Mouse (Mus musculus) forebrain, embryonic 13.5 days (tissue): ENCODE measurements around the gene Atp8a2. TPM values are rescaled to one million over a fixed set of nuclear protein-coding genes. Genes with fewer than 3 reads are reported as not detected.
A peak's percentile ranks its signal among the peaks of the same experiment; 100 is the strongest.
"Not testable (repeated sequence)": the region's sequence is repeated elsewhere in the genome, so short reads cannot be mapped to it uniquely, and the experiment has no call there.

Experiments
- ATAC-seq: fragments of 200-750 bp; cut with Nextera tagmentation; 2 replicates; pipeline ENCODE4 v1.8.0; 2017
- H3K27ac ChIP-seq: fragments of 300-500 bp; sonication (generic); 2 replicates; pipeline ENCODE4 v1.5.1; 2015; ENCODE audit warnings: inconsistent platforms, mild to moderate bottlenecking, moderate library complexity
- H3K27me3 ChIP-seq: fragments of 300-500 bp; sonication (generic); 2 replicates; pipeline ENCODE4 v1.6.1; 2015; ENCODE audit warnings: mild to moderate bottlenecking, inconsistent platforms
- H3K36me3 ChIP-seq: fragments of 300-500 bp; sonication (generic); 2 replicates; pipeline ENCODE4 v1.6.1; 2015; ENCODE audit warnings: mild to moderate bottlenecking, inconsistent platforms; ENCODE audit not compliant: poor library complexity, severe bottlenecking
- H3K4me1 ChIP-seq: fragments of 300-500 bp; sonication (generic); 2 replicates; pipeline ENCODE4 v1.6.1; 2015; ENCODE audit warnings: inconsistent platforms
- H3K4me2 ChIP-seq: fragments of 300-500 bp; sonication (generic); 2 replicates; pipeline ENCODE4 v1.6.1; 2015; ENCODE audit warnings: inconsistent platforms, mild to moderate bottlenecking, moderate library complexity
- H3K4me3 ChIP-seq: fragments of 300-500 bp; sonication (generic); 2 replicates; pipeline ENCODE4 v1.5.1; 2015; ENCODE audit warnings: mild to moderate bottlenecking, inconsistent platforms
- H3K9ac ChIP-seq: fragments of 300-500 bp; sonication (generic); 2 replicates; pipeline ENCODE4 v1.6.1; 2015; ENCODE audit warnings: mild to moderate bottlenecking, inconsistent platforms
- H3K9me3 ChIP-seq: fragments of 300-500 bp; sonication (generic); replicated peaks from 2 replicates; pipeline ENCODE4 v1.6.1; 2016; ENCODE audit warnings: inconsistent platforms
- WGBS: fragments of 180-500 bp; shearing (Covaris S2); methylation state at CpG from one replicate; pipeline ENCODE4 v1.1.7; 2015; 5-methylcytosine and 5-hydroxymethylcytosine counted together
- polyA plus RNA-seq: library from polyadenylated mRNA; unstranded; fragments of >200 nt; fragmentation: Nextera tagmentation; extraction: Ambion mirVana; gene quantifications from 2 replicates; pipeline ENCODE4 v1.2.1, GENCODE M21; 2015

Gene Atp8a2
- polyA plus RNA-seq, 1 experiment from 2014 or later, result 16.9 TPM

GRCm38 (mm10) chr14:59820115-59820419, 376.9 kb downstream of the Atp8a2 start:
- peaks cover 15% of the 10 kb centered on the region for H3K4me1 ChIP-seq
- no peak overlapping the region for H3K4me3 ChIP-seq
- no peak overlapping the region; the same call in 1 of the 2 replicates for H3K27ac ChIP-seq
- WGBS, result 61% methylated on average over 3 of the region's 3 CpGs
- ATAC-seq, result no peak
- H3K27me3 ChIP-seq, result peaks cover 17% of the 10 kb centered on the region
- peaks cover 3% of the 10 kb centered on the region; the same call in 1 of the 2 replicates for H3K9me3 ChIP-seq
- H3K9ac ChIP-seq, result no peak overlapping the region
- H3K36me3 ChIP-seq, result no peaks in the 10 kb centered on the region
- no peak overlapping the region for H3K4me2 ChIP-seq

- H3K4me3 ChIP-seq, result no peak overlapping the region
- peaks cover 3% of the 10 kb centered on the region; the same call in 1 of the 2 replicates for H3K9me3 ChIP-seq
- H3K4me2 ChIP-seq, result no peak overlapping the region
- no peak overlapping the region; the same call in 1 of the 2 replicates for H3K27ac ChIP-seq
- ATAC-seq, result peak; percentile 85
- H3K9ac ChIP-seq, result no peak overlapping the region
- no peaks in the 10 kb centered on the region for H3K36me3 ChIP-seq
- H3K4me1 ChIP-seq, result peaks cover 15% of the 10 kb centered on the region
- WGBS, result 36% methylated on average over 5 of the region's 5 CpGs
- H3K27me3 ChIP-seq, result peaks cover 17% of the 10 kb centered on the region
Observed at GRCm38 (mm10) chr14:59819215-59820114, 377.5 kb downstream of the Atp8a2 start.

- not testable (repeated sequence) for ATAC-seq, H3K9me3 ChIP-seq, H3K4me3 ChIP-seq, H3K27ac ChIP-seq, H3K4me1 ChIP-seq, H3K36me3 ChIP-seq, H3K27me3 ChIP-seq, H3K4me2 ChIP-seq, H3K9ac ChIP-seq
- WGBS, result 93% methylated on average over 2 of the region's 2 CpGs
Observed at GRCm38 (mm10) chr14:59810316-59810715, 386.7 kb downstream of the Atp8a2 start.

- Histone ChIP-seq H3K27ac (no peak overlapping the region), H3K36me3 (no peaks in the 10 kb centered on the region), H3K9me3 (no peaks in the 10 kb centered on the region), H3K9ac (no peak overlapping the region), H3K4me1 (peaks cover 9% of the 10 kb centered on the region), H3K27me3 (no peaks in the 10 kb centered on the region), H3K4me2 (no peak overlapping the region), H3K4me3 (no peak overlapping the region)
- ATAC-seq, result no peak
- 83% methylated on average over 4 of the region's 4 CpGs for WGBS
Observed at GRCm38 (mm10) chr14:59809790-59810189, 387.2 kb downstream of the Atp8a2 start.

- no peaks in the 10 kb centered on the region for H3K36me3 ChIP-seq
- H3K27me3 ChIP-seq, result no peaks in the 10 kb centered on the region
- no peak overlapping the region for H3K4me2 ChIP-seq
- ATAC-seq, result no peak
- H3K9me3 ChIP-seq, result no peaks in the 10 kb centered on the region
- H3K4me3 ChIP-seq, result no peak overlapping the region
- H3K9ac ChIP-seq, result no peak overlapping the region
- WGBS, result 81% methylated on average over 7 of the region's 7 CpGs
- peaks cover 9% of the 10 kb centered on the region for H3K4me1 ChIP-seq
- no peak overlapping the region for H3K27ac ChIP-seq
Observed at GRCm38 (mm10) chr14:59807528-59808300, 389.3 kb downstream of the Atp8a2 start.

- H3K4me1 ChIP-seq, result peaks cover 9% of the 10 kb centered on the region
- H3K27me3 ChIP-seq, result no peaks in the 10 kb centered on the region
- no peak overlapping the region for H3K4me2 ChIP-seq
- ATAC-seq, result no peak
- H3K9ac ChIP-seq, result no peak overlapping the region
- H3K9me3 ChIP-seq, result no peaks in the 10 kb centered on the region
- H3K36me3 ChIP-seq, result no peaks in the 10 kb centered on the region
- no peak overlapping the region for H3K27ac ChIP-seq
- 49% methylated on average over 4 of the region's 4 CpGs for WGBS
- H3K4me3 ChIP-seq, result no peak overlapping the region
Observed at GRCm38 (mm10) chr14:59806910-59807309, 390.1 kb downstream of the Atp8a2 start.

GRCm38 (mm10) chr14:59806159-59806558, 390.8 kb downstream of the Atp8a2 start:
- Histone ChIP-seq H3K4me1 (peaks cover 9% of the 10 kb centered on the region), H3K9ac (no peak overlapping the region), H3K27me3 (no peaks in the 10 kb centered on the region), H3K9me3 (no peaks in the 10 kb centered on the region), H3K4me3 (no peak overlapping the region), H3K36me3 (no peaks in the 10 kb centered on the region), H3K27ac (no peak overlapping the region), H3K4me2 (no peak overlapping the region)
- 57% methylated on average over 4 of the region's 4 CpGs for WGBS
- no peak for ATAC-seq

GRCm38 (mm10) chr14:59805683-59806082, 391.3 kb downstream of the Atp8a2 start:
- Histone ChIP-seq H3K9me3 (no peaks in the 10 kb centered on the region), H3K27me3 (no peaks in the 10 kb centered on the region), H3K36me3 (no peaks in the 10 kb centered on the region), H3K4me1 (peaks cover 9% of the 10 kb centered on the region), H3K4me3 (no peak overlapping the region), H3K4me2 (no peak overlapping the region), H3K27ac (no peak overlapping the region), H3K9ac (no peak overlapping the region)
- ATAC-seq, result no peak
- 75% methylated on average over 7 of the region's 7 CpGs for WGBS

GRCm38 (mm10) chr14:59801961-59802599, 394.9 kb downstream of the Atp8a2 start:
- WGBS, result 84% methylated on average over 8 of the region's 8 CpGs
- no peak for ATAC-seq
- H3K4me2 ChIP-seq, result no peak overlapping the region

GRCm38 (mm10) chr14:59799511-59799910, 397.5 kb downstream of the Atp8a2 start:
- Histone ChIP-seq H3K4me3 (no peak overlapping the region), H3K27ac (no peak overlapping the region), H3K4me2 (no peak overlapping the region), H3K9ac (no peak overlapping the region), H3K36me3 (no peaks in the 10 kb centered on the region), H3K27me3 (no peaks in the 10 kb centered on the region), H3K4me1 (no peaks in the 10 kb centered on the region), H3K9me3 (no peaks in the 10 kb centered on the region)
- ATAC-seq, result no peak
- WGBS, result 89% methylated on average over 3 of the region's 3 CpGs

More at GRCm38 (mm10) chr14:59801961-59802599, 394.9 kb downstream of the Atp8a2 start:
- no peaks in the 10 kb centered on the region for H3K9me3 ChIP-seq
- no peak overlapping the region for H3K4me3 ChIP-seq
- peaks cover 8% of the 10 kb centered on the region for H3K4me1 ChIP-seq
- H3K27me3 ChIP-seq, result no peaks in the 10 kb centered on the region
- H3K9ac ChIP-seq, result no peak overlapping the region
- H3K27ac ChIP-seq, result no peak overlapping the region
- H3K36me3 ChIP-seq, result no peaks in the 10 kb centered on the region

- Histone ChIP-seq H3K4me3 (no peak overlapping the region), H3K27ac (no peak overlapping the region), H3K36me3 (no peaks in the 10 kb centered on the region), H3K9me3 (no peaks in the 10 kb centered on the region), H3K4me1 (0 out of 2 replicates have a peak, but pooled peaks cover 8% of the 10 kb centered on the region), H3K4me2 (no peak overlapping the region), H3K9ac (no peak overlapping the region), H3K27me3 (no peaks in the 10 kb centered on the region)
- ATAC-seq, result no peak
- WGBS, result 42% methylated on average over 10 of the region's 10 CpGs
Observed at GRCm38 (mm10) chr14:59793841-59794240, 403.1 kb downstream of the Atp8a2 start.
